Mouse (Mus musculus) forelimb bud, embryonic 11.5 days (tissue): Measurements from ENCODE around the gene Gss.
"Not testable (repeated sequence)": the region's sequence is repeated elsewhere in the genome, so short reads cannot be mapped to it uniquely, and the experiment has no call there.

Experiments
- DNase-seq: peaks from one replicate; pipeline ENCODE4 v3.0.0-alpha.2; 2012; ENCODE audit warnings: low read depth, low spot score

Gene Gss

GRCm38 (mm10) chr2:155574700-155575099 lies 17.9 kb downstream of the Gss start:
- DNase-seq = no peak

- DNase-seq = no peak
Measured at GRCm38 (mm10) chr2:155573996-155574395, 18.6 kb downstream of the Gss start.

GRCm38 (mm10) chr2:155573001-155573400 lies 19.6 kb downstream of the Gss start:
- no peak for DNase-seq

- DNase-seq = no peak
Measured at GRCm38 (mm10) chr2:155569223-155569807, 23.3 kb downstream of the Gss start.

GRCm38 (mm10) chr2:155567751-155568150 lies 24.9 kb downstream of the Gss start:
- DNase-seq = no peak

GRCm38 (mm10) chr2:155562934-155563333 lies 29.7 kb downstream of the Gss start:
- DNase-seq = no peak

GRCm38 (mm10) chr2:155562209-155562608 lies 30.4 kb downstream of the Gss start:
- DNase-seq = no peak

GRCm38 (mm10) chr2:155554426-155554985 lies 38.1 kb downstream of the Gss start:
- DNase-seq = no peak

- DNase-seq = no peak
Measured at GRCm38 (mm10) chr2:155552949-155553354, 39.7 kb downstream of the Gss start.

GRCm38 (mm10) chr2:155552336-155552735 lies 40.3 kb downstream of the Gss start:
- no peak for DNase-seq

- no peak for DNase-seq
Measured at GRCm38 (mm10) chr2:155546955-155547354, 45.7 kb downstream of the Gss start.

GRCm38 (mm10) chr2:155540822-155541458 lies 51.7 kb downstream of the Gss start:
- no peak for DNase-seq

GRCm38 (mm10) chr2:155539696-155540095 lies 52.9 kb downstream of the Gss start:
- no peak for DNase-seq

- DNase-seq = not testable (repeated sequence)
Measured at GRCm38 (mm10) chr2:155538463-155539057, 54.0 kb downstream of the Gss start.

GRCm38 (mm10) chr2:155537761-155538462 lies 54.7 kb downstream of the Gss start:
- DNase-seq = no peak

GRCm38 (mm10) chr2:155536292-155536691 lies 56.3 kb downstream of the Gss start:
- DNase-seq = no peak

- DNase-seq = no peak
Measured at GRCm38 (mm10) chr2:155527367-155527766, 65.2 kb downstream of the Gss start.

- DNase-seq = no peak
Measured at GRCm38 (mm10) chr2:155524378-155524777, 68.2 kb downstream of the Gss start.

- DNase-seq = no peak
Measured at GRCm38 (mm10) chr2:155523706-155524105, 68.9 kb downstream of the Gss start.

- no peak for DNase-seq
Measured at GRCm38 (mm10) chr2:155518531-155519270, 73.9 kb downstream of the Gss start.
